Mouse (Mus musculus): ENCODE results near the gene Gnb5. TPM values are rescaled to one million over a fixed set of nuclear protein-coding genes. Genes with fewer than 3 reads are reported as not detected.
A peak's percentile ranks its signal among the peaks of the same experiment; 100 is the strongest.
"Not testable (repeated sequence)": the region's sequence is repeated elsewhere in the genome, so short reads cannot be mapped to it uniquely, and the experiment has no call there.

Gene Gnb5
- total RNA-seq, 2 experiments from 2014 or later: 7.9 to 11.2 TPM

DNA sequence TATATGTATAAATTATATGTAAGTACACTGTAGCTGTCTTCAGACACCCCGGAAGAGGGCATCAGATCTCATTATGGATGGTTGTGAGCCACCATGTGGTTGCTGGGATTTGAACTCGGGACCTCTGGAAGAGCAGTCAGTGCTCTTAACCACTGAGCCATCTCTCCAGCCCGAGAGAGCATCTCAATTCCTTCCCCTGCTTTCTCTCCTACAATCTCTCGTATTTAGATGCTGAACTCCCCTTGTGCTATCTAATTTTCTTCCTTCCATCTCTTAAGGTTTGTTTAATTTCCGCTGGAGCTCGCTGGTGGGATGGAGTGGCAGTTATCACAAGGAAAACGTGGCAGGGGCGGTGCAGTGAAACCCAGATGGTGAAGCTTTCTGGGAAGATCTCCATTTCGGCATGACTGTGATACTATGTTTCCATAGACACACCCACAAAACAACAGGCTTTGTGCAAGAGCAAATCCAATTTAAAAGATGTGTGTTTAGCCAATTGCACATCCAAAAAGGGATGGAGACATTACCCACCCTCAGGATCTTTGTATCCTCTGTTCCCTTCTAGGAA lies 51.1 kb downstream of the Gnb5 start:
- no peak for DNase-seq

GRCm38 (mm10) chr9:75361699-75362098 lies 55.6 kb downstream of the Gnb5 start:
- DNase-seq: peak; percentile 89

DNA sequence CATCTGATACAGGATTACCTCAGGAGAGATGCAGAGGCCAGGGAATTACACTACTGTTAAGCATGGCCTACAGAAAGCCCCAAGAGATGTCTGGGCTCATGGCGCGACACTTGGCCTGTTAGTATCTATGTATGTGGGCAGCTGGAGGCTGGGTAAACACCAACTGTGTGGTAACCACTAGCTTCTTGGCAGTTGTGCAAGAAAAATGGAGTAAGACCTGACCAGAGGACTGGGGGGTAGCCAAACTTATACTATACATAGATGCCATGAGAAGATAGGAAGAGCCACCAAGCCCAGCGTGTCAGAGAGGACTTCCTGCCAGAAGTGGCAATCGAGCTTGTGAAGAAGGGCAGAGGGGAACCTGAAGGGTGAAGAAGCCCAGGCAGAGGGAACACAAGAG lies 56.1 kb downstream of the Gnb5 start:
- DNase-seq: no peak

- DNase-seq: no peak
These were observed 56.9 kb downstream of the Gnb5 start for GRCm38 (mm10) chr9:75363001-75363400.

DNA sequence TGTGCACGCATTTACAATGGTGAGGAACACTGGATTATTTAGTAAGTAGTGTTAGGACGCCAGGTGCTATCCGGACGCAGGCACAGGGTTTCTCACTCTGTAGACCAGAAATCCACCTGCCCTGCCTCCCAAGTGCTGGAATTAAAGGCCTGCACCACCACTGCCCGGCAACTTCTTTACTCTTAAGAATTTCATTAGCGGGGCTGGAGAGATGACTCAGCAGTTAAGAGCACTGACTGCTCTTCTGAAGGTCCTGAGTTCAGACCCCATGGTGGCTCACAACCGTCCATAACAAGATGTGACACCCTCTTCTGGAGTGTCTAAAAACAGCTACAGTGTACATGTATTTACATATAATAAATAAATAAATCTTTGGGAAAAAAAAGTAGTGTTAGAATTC lies 57.6 kb downstream of the Gnb5 start:
- not testable (repeated sequence) for DNase-seq

DNA sequence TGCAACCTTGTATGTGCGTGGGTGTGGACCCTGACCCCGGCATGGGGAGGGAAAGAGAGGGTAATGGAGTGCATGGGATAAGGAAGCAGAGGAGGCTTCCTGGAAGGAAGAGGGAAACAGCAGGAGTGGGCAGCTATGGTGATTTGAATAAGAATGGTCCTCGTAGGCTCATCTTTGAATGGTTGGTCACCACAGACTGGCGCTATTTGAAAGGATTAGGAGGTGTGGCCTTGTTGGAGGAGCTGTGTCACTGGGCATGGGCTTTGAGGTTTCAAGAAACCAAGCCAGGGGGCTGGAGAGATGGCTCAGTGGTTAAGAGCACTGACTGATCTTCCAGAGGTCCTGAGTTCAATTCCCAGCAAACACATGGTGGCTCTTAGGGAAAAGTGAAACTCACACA lies 59.1 kb downstream of the Gnb5 start:
- DNase-seq: no peak

DNA sequence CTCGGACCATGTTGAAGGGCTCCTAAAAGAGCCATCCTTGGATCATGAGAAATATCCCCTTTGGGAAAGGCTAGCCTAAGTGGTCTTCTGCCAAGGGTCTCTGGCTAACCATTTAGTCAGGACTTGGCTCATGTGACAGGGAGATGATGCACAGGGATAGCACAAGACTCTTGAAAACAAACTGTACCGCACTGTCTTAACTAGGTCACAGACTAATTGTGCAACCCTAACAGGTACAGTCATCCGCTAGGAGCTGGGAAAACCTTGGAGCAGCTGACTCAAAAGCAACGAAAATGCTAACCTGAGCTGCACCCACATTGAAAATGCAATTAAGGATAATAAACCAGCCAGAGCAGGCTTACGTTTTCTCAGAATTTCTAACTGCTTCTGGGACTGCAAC lies 60.1 kb downstream of the Gnb5 start:
- DNase-seq: no peak

- no peak for DNase-seq
These were observed 62.7 kb downstream of the Gnb5 start for GRCm38 (mm10) chr9:75368779-75369178.

DNA sequence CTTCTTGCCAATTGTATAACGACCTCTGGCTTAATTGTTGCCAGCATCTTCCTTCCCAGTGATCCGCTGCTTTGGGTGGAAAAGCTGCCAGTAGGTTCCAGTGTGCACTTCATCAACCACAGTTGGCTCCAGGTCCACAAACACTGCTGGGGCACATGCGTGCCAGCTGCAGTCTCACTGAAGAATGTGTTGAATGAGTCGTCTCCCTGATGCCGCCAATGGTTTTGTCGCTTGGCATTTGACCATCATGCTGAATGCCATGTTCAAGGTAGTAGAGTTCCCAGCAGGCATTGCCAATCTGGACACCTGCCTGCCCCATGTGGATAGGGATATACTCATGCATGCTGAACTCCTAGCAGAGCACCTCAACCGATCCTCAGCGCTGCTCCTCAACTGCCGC lies 69.5 kb downstream of the Gnb5 start:
- DNase-seq: no peak

DNA sequence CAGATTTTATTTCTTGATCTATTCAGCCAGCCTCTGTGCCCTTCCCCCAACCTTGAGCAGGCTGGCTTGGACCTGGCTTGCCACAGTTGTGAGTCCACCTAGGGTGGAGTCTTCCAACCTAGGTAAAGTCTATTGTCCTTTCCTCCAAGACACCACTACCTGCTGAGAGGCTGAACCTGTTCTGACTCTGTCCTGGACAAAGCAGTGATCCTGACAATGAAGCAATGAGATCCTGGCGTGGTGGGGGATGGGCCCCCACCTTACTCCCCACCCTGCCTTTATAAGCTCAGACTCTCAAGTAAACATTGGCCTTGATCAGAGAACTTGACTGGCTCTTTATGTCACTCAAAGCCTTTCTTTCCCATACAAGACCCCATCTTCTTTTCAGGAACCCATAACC lies 70.3 kb downstream of the Gnb5 start:
- DNase-seq: no peak

DNA sequence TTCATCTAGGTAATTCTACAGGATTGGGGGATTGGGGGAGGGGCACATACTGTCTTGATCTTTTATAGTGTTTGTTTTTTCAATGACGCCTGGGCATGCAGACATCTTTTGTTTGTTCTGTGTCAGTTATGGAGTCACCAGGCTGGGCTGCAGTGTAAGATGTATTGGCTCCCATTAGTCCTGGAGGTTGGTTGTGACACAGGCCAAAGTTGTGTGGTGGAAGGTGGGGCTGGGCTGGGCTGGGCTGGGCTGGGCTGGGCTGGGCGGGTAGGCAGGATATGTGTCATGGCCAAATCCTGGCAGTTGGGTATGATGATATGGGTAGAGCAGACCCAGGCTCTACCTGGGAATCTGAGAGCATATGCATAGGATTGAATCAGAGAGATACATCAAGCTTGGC lies 72.7 kb downstream of the Gnb5 start:
- no peak for DNase-seq

GRCm38 (mm10) chr9:75382825-75383224 lies 76.7 kb downstream of the Gnb5 start:
- DNase-seq: no peak

DNA sequence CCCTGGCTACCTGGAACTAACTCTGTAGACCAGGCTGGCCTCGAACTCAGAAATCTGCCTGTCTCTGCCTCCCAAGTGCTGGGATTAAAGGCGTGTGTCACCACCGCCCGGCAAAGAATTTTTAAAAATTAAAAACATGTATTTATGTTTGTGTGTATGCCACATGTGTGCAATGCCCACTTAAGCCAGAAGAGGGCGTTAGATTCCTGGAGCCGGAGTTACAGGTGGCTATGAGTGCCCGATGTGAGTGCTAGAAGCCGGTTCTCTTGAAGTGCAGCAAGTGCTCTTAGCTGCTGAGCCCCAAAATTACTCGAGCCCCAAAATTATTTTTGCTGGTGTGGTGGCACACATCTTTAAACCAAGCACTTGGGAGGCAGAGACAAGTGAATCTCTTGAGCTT lies 77.7 kb downstream of the Gnb5 start:
- no peak for DNase-seq

DNA sequence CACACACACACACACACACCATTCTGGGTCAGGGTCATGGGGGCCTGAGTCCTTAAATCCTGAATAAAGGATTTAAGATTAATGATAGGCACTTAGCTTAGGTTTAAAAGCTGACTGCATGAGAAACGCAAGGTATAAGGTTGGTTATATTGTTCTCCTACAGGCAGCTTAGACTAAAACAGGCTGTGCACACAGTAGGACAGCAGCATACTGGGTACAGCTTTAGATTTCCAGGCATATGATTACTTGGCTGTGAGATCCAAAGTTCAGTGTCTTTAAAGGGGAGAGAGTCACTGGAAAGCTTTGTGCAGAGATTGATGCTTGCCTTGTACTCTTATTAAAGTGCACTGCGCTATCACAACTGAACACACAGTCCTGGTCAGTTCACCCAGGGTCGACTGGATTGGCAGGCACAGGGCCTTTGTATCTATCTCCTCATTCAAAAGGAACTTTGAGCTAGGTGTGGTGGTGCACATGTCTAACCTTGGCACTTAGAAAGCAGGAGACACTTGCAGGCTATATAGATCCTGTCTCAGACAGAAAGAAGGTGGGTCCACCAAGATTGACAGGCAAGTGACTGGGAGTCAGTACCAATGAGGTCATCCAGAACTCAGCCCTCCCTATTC lies 78.4 kb downstream of the Gnb5 start:
- DNase-seq: no peak

DNA sequence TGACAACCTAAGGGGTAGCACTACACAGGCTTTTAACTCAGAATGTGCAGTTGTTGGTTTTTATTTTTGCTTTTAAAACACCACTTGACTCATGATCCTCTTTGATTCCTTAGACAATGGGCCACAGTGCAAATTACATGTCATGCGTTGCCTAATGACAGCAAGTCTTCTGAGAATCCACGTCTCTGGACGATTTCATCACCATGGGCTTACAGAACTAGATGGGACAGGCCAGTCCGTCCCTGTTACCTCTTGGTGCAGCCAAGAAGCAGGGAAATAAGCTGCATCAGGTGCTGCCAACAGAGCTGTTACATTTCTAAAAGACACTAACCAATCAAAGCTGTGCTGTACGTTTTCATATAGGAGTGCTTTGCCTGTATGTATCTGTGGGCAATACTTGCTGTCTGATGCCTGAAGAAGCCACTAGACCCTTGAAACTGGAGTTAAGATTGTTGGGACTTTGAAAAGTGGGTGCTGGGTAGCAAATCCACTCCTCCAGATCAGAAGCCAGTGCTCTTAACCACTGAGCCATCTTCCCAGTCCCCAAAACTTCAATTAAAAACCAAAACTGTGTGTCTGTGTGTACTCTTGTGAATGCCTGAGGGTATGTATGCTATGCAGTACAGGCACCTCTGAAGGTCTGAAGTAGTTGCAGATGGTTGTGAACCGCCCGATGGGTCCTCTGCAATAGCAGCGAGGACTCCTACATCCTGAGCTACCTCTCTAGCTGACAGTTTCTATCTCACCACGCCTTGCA lies 79.3 kb downstream of the Gnb5 start:
- no peak for DNase-seq

GRCm38 (mm10) chr9:75393251-75393650 lies 87.2 kb downstream of the Gnb5 start:
- DNase-seq: no peak

Other genes starting within 250 kb of the Gnb5 start
- 10 to 100 TPM; 18.5 to 27.8 TPM for gene Myo5a, start 235.3 kb upstream of the Gnb5 start, total RNA-seq (2021)
- 10 to 100 TPM in 1 of 2 experiments, 1 to 10 TPM in 1; 9.2 to 11.9 TPM for gene Myo5c, start 74.3 kb upstream of the Gnb5 start, total RNA-seq (2021)
- gene Bcl2l10, start 41.5 kb downstream of the Gnb5 start, total RNA-seq (2021): not detected
- 10 to 100 TPM; 36.7 to 44.2 TPM for gene Mapk6, start 103.7 kb downstream of the Gnb5 start, total RNA-seq (2021)
- gene Leo1, start 135.2 kb downstream of the Gnb5 start, total RNA-seq (2021): 10 to 100 TPM; 23.7 to 25.6 TPM